Mouse (Mus musculus): ENCODE measurements at regions not wholly inside any gene's neighbourhood (a gene's known extent, or its start where the extent isn't known, plus 50 kb on each side); places are given as distances from the start of the nearest gene placed in this dataset.

DNA sequence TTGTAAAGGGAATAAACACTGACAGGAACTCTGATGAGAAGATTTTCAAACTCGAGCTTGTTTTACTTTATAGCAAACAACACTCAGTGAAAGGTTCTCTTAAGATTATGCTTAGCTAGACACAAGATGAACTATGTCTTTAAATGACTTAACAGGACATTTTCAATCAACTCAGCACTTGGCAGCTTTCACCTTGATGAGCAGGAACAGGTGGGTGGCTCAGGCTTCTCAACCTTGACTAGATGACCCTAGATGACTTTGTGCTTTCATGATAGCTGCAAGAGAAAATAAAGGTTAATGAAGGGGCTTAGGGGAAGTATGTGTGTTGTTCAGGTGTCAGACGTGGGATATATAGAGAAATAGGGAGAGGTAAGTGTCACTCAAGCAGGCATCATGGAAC, 728.1 kb upstream of the 4930444P10Rik start:
- Histone ChIP-seq H3K36me3 (ENCODE audit: insufficient read depth, low read length) (no peaks in the 10 kb centered on the region), H3K9ac (replicated peaks; ENCODE audit: low read length, poor library complexity, severe bottlenecking) (no peak overlapping the region), H3K27ac (ENCODE audit: low read depth, low read length) (no peak overlapping the region), H3K27me3 (ENCODE audit: insufficient read depth, low read length) (no peaks in the 10 kb centered on the region), H3K4me1 (ENCODE audit: insufficient read depth, low read length) (no peaks in the 10 kb centered on the region), H3K4me3 (ENCODE audit: low read depth, low read length) (no peak overlapping the region), H3K9me3 (ENCODE audit: low read length) (no peaks in the 10 kb centered on the region), H3K4me2 (ENCODE audit: low read depth, low read length, poor library complexity, severe bottlenecking) (no peak overlapping the region)
- 63% methylated on average over 2 of the region's 2 CpGs for WGBS
- DNase-seq (ENCODE audit: low spot score) (no peak), ATAC-seq (ENCODE audit: low FRiP score) (no peak)
- no peak for TF ChIP-seq CTCF (IDR thresholded peaks at IDR 0.05)

DNA sequence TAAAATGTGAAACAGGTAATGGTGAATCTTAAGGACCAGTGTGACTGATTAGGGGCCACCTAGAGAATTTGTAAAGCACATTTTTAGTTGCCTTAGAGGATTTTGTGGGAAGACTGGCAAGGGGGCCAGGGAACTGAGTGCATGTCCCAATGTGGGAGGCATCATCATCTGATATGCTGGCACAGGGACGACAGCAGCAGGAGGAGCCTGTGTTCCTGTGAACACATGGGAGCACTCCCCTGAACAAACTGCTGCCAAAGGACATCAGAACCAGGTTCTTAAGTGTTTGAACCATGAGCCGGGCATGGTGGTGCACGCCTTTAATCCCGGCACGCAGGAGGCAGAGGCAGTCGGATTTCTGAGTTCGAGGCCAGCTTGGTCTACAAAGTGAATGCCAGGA, 723.4 kb upstream of the 4930444P10Rik start:
- DNase-seq (ENCODE audit: low spot score) (no peak), ATAC-seq (ENCODE audit: low FRiP score) (no peak)
- no peak overlapping the region for H3K27ac ChIP-seq (ENCODE audit: low read depth, low read length)
- no peak overlapping the region for H3K4me3 ChIP-seq (ENCODE audit: low read depth, low read length)
- H3K36me3 ChIP-seq (ENCODE audit: insufficient read depth, low read length) = no peaks in the 10 kb centered on the region
- no peak overlapping the region for H3K9ac ChIP-seq (replicated peaks; ENCODE audit: low read length, poor library complexity, severe bottlenecking)
- no peaks in the 10 kb centered on the region for H3K9me3 ChIP-seq (ENCODE audit: low read length)
- no peaks in the 10 kb centered on the region for H3K4me1 ChIP-seq (ENCODE audit: insufficient read depth, low read length)
- no peak for TF ChIP-seq CTCF (IDR thresholded peaks at IDR 0.05)
- H3K4me2 ChIP-seq (ENCODE audit: low read depth, low read length, poor library complexity, severe bottlenecking) = no peak overlapping the region
- no peaks in the 10 kb centered on the region for H3K27me3 ChIP-seq (ENCODE audit: insufficient read depth, low read length)
- 82% methylated on average over 7 of the region's 7 CpGs for WGBS

DNA sequence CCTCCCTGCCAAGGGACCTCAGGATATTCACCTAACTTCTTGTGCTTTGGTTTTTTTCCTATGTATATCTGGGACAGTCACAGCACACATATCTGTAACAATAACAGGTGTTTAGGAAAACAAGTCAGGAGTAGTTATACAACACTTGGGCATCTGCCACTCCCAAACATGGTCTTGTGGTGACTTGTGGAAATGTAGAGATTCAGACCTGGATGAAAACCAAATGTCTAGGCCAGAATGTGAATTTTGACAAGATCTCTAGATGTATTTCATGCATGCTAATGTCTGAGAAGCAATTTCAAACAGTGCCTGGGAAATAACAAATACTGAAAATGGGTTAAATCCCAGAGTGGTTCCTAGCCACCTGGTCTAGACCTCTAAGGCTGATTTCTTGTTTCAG, 722.6 kb upstream of the 4930444P10Rik start:
- Histone ChIP-seq H3K27ac (ENCODE audit: low read depth, low read length) (no peak overlapping the region), H3K4me1 (ENCODE audit: insufficient read depth, low read length) (no peaks in the 10 kb centered on the region), H3K27me3 (ENCODE audit: insufficient read depth, low read length) (no peaks in the 10 kb centered on the region), H3K9me3 (ENCODE audit: low read length) (no peaks in the 10 kb centered on the region), H3K36me3 (ENCODE audit: insufficient read depth, low read length) (no peaks in the 10 kb centered on the region), H3K4me2 (ENCODE audit: low read depth, low read length, poor library complexity, severe bottlenecking) (no peak overlapping the region), H3K4me3 (ENCODE audit: low read depth, low read length) (no peak overlapping the region), H3K9ac (replicated peaks; ENCODE audit: low read length, poor library complexity, severe bottlenecking) (no peak overlapping the region)
- ATAC-seq (ENCODE audit: low FRiP score) = no peak
- TF ChIP-seq CTCF (IDR thresholded peaks at IDR 0.05) = no peak
- DNase-seq (ENCODE audit: low spot score) = no peak

DNA sequence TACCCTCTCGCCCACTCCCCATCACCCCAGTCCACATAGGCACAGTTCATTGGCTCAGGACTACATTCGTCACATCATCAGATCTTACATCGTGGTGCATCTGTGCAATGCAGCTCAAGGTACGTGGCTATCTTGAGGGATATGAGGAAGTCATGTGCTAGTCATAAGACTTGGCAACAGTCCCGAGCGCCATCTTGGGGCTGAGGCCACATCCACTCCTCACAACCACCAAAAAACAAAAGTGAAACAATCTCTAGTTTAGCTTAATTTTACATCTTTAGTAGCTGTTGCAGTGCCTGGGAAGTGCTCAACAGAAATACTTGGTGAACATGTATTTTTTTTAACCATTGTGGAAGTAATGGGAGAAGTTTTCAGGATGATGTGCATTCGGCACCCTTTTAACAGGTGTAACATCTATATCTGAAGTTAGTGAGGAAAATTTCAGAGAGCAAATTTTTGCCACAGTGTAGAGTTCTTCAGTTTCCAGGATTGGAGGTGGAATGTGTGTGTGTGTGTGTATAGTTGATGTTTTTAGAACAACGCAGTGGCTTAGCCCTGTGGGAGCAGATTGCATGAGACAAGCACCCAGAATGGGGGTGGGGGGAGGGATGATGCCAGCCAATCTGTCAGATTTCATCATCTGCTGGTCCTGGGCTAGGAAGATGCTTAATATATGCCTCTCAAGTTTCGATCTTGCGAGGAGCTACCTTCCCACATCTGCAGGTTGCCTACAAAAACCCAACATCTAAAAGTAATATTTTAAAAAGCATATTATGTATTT, 716.4 kb upstream of the 4930444P10Rik start:
- no peak for TF ChIP-seq CTCF (IDR thresholded peaks at IDR 0.05)
- no peaks in the 10 kb centered on the region for H3K4me1 ChIP-seq (ENCODE audit: insufficient read depth, low read length)
- H3K9ac ChIP-seq (replicated peaks; ENCODE audit: low read length, poor library complexity, severe bottlenecking) = no peak overlapping the region
- no peaks in the 10 kb centered on the region for H3K36me3 ChIP-seq (ENCODE audit: insufficient read depth, low read length)
- no peak overlapping the region for H3K4me2 ChIP-seq (ENCODE audit: low read depth, low read length, poor library complexity, severe bottlenecking)
- ATAC-seq (ENCODE audit: low FRiP score) (no peak), DNase-seq (ENCODE audit: low spot score) (no peak)
- no peaks in the 10 kb centered on the region for H3K9me3 ChIP-seq (ENCODE audit: low read length)
- no peaks in the 10 kb centered on the region for H3K27me3 ChIP-seq (ENCODE audit: insufficient read depth, low read length)
- no peak overlapping the region for H3K4me3 ChIP-seq (ENCODE audit: low read depth, low read length)
- no peak overlapping the region for H3K27ac ChIP-seq (ENCODE audit: low read depth, low read length)
- 94% methylated on average over 10 of the region's 10 CpGs for WGBS

DNA sequence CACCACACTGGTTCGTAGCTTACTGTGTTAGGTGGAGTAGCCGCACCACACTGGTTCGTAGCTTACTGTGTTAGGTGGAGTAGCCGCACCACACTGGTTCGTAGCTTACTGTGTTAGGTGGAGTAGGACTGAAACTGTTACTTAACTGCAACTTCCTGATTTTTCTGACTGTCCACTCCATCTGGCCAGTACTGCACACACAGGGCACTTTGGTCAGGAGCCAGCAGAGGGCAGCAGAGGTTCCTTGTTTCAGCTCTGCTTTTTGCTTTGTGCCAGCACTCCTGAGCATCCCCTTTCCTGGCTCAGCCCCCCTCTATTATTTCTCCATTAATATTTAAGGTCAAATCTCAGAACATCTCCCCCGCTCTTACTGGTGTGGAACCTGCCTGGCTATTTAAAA, 705.2 kb upstream of the 4930444P10Rik start:
- no peak overlapping the region for H3K9ac ChIP-seq (replicated peaks; ENCODE audit: low read length, poor library complexity, severe bottlenecking)
- WGBS = 81% methylated on average over 6 of the region's 6 CpGs
- ATAC-seq (ENCODE audit: low FRiP score) = peak; percentile 82

DNA sequence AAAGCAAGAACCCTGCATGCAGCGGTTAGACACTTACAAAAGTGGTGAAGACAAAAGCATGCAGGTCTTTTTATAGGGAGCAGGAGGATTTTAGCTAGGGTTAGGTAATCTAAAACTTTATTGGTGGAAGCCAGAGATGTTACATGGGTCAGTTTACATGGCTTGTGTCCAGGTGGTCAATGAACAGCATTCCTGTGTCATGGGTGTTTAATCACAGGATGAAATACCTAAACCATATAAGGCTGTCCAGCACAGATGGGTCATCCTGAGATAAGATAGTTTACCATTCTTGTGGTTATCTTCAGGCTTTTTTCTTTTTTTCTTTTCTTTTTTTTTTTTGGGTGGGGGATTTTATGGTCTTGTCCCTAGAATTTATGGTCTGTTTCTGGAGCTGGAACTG, 703.3 kb upstream of the 4930444P10Rik start:
- no peak for TF ChIP-seq CTCF (IDR thresholded peaks at IDR 0.05)
- DNase-seq (ENCODE audit: low spot score) (no peak), ATAC-seq (ENCODE audit: low FRiP score) (no peak)
- no peak overlapping the region for H3K4me2 ChIP-seq (ENCODE audit: low read depth, low read length, poor library complexity, severe bottlenecking)
- H3K4me1 ChIP-seq (ENCODE audit: insufficient read depth, low read length) = no peaks in the 10 kb centered on the region
- no peaks in the 10 kb centered on the region for H3K9me3 ChIP-seq (ENCODE audit: low read length)
- WGBS = 92% methylated on average over 1 of the region's 1 CpGs
- no peak overlapping the region for H3K27ac ChIP-seq (ENCODE audit: low read depth, low read length)
- H3K9ac ChIP-seq (replicated peaks; ENCODE audit: low read length, poor library complexity, severe bottlenecking) = no peak overlapping the region
- no peaks in the 10 kb centered on the region for H3K27me3 ChIP-seq (ENCODE audit: insufficient read depth, low read length)
- no peak overlapping the region for H3K4me3 ChIP-seq (ENCODE audit: low read depth, low read length)
- H3K36me3 ChIP-seq (ENCODE audit: insufficient read depth, low read length) = no peaks in the 10 kb centered on the region

More for the DNA sequence above, 705.2 kb upstream of the 4930444P10Rik start:
- Histone ChIP-seq H3K9me3 (ENCODE audit: low read length) (no peaks in the 10 kb centered on the region), H3K27ac (ENCODE audit: low read depth, low read length) (no peak overlapping the region), H3K27me3 (ENCODE audit: insufficient read depth, low read length) (no peaks in the 10 kb centered on the region), H3K4me3 (ENCODE audit: low read depth, low read length) (no peak overlapping the region), H3K36me3 (ENCODE audit: insufficient read depth, low read length) (no peaks in the 10 kb centered on the region), H3K4me2 (ENCODE audit: low read depth, low read length, poor library complexity, severe bottlenecking) (no peak overlapping the region), H3K4me1 (ENCODE audit: insufficient read depth, low read length) (no peaks in the 10 kb centered on the region)
- peak; percentile 67 for DNase-seq (ENCODE audit: low spot score)
- TF ChIP-seq CTCF (IDR thresholded peaks at IDR 0.05) = peak; percentile 72

All from midbrain, postnatal 0 days (tissue).